Mouse (Mus musculus) thymus, postnatal 4 days (tissue): ENCODE measurements around the gene Asap2.
A peak's percentile ranks its signal among the peaks of the same experiment; 100 is the strongest.

Experiments
- DNase-seq: peaks from one replicate; pipeline ENCODE4 v3.0.0; 2021

Asap2 gene

DNA sequence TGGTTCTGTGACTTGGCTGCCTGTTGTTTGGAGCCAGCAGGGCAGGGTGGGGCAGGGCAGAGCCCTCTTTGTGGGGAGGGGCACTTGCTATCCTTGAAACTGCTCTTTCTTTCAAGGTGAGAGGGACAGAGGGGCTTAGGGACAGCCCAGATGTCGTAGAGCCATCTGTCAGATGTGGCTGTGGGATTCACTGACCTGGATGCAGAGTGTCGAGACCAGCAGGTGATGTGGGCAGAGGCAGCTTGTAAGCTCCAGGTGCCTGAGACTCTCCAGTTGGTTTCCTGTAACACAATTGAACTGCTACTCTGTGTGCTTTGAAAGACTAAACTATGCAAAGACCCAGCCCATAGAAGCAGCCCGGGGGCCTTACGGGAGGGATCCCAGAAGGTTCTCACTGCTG, 177.5 kb downstream of the Asap2 start:
- DNase-seq = peak; percentile 52

- peak; percentile 22 for DNase-seq
Measured at GRCm38 (mm10) chr12:21168149-21168548, 177.9 kb downstream of the Asap2 start.

DNA sequence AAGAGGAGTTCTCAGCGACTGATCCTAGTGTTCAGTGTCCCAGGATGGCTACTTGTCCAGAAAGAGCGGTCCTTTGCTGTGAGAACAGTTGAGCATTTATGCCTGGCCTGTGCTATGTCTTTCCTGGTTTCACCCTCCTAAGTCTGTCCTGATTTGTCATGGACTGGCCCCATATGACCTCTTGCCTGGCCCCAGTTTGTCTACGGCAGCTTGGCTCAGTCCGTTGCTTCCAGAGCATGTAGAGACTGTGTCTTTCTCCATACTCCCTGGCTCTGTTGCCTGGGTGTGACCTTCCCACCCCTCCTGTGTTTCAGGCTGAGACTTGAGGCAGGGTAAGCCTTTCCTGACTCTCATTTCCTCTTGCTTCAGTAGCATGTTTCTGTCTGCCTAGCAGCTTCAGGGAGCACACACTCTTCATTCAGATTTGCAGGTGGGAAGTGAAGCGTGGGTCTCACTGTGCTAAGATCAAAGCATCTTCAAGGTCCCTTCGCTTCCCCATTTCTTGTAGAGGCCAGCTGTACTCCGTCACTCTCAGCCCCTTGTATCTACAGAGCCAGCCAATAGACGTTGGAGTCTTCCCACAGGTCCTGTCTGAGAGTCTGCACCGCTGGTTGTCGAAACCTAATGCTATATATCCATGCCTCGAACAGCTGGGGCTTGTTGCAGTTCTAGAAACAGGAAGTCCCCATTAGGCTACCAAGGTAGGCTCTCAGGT, 181.7 kb downstream of the Asap2 start:
- DNase-seq = peak; percentile 45

GRCm38 (mm10) chr12:21173847-21174412, 183.7 kb downstream of the Asap2 start:
- no peak for DNase-seq

DNA sequence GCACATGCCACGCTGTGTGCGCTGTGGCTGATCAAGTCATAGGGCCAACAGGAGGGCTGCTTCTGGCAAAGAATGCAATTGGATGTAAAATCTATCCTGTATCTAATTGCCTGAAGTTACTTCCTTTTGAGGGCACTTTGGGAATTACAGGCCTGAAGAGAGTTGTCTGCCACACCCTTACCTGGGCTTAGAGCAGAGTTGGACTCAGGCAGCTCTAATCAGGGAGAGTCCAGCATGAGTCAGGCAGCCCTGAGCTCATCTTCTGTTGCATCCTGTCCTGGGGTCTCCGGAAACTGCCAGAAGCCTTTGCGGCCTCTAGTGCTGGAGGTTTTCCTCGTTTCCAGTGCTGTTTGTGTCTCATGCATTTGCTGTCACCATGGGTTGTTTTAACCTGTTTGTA, 186.1 kb downstream of the Asap2 start:
- no peak for DNase-seq

- DNase-seq = no peak
Measured at GRCm38 (mm10) chr12:21177123-21177698, 187.0 kb downstream of the Asap2 start.

- no peak for DNase-seq
Measured at GRCm38 (mm10) chr12:21180091-21180490, 189.8 kb downstream of the Asap2 start.

DNA sequence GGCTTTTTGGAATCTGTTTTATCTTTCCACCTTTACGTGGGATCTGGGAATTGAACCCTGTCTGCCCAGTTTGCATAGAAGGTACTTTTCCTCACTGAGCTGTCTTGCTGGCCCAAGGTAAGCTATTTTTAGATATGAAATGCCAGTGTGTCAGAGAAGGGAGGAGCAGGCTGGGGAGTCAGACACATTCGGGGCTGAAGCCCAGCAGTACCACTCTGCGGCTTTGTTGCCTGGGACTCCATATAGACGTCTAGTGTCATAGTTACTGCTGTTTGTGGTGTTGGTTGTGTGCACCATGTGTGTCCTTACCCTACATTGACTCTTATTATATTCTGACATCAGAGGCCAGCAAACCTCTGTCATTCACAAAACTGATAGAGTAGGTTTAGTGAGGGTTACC, 192.5 kb downstream of the Asap2 start:
- no peak for DNase-seq

DNA sequence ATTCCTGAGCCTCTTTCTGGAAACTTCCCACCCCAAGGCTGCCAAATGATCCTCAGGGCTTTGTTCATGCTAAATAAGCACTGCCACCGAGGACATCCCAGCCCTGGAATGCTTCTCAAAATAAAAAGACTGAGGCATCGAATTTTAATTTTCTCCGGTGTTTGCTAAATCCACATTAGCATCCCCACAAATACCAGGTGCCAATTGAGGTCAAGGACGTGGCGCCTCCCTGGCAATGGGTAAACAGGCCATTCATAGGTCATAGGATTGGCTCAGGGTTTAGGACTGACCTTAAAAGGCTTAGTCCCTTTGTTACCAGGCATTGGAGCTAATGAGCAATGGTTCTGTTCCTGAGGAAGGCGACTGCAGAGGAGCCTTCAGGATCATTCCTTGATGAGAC, 193.1 kb downstream of the Asap2 start:
- no peak for DNase-seq

DNA sequence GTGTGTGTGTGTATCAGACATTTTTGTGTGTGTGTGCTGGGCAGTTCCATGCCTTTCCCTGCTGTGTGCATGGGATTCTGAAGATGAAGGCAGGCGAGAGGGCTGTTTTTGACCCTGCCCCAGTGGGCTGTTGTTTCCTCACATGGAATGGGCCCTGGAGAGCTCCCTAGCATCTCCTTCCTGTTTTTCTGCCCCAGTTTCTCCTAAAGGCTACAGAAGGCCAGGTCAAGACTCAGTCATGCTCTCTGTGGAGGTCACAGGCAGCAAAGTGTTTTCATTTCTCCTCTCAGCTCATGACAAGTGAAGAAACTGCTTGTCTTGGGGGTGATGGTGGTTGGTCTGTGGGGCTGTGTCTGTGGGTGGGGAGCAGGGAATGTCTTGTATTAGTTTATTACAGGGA, 195.9 kb downstream of the Asap2 start:
- no peak for DNase-seq

GRCm38 (mm10) chr12:21188880-21189279, 198.6 kb downstream of the Asap2 start:
- no peak for DNase-seq

DNA sequence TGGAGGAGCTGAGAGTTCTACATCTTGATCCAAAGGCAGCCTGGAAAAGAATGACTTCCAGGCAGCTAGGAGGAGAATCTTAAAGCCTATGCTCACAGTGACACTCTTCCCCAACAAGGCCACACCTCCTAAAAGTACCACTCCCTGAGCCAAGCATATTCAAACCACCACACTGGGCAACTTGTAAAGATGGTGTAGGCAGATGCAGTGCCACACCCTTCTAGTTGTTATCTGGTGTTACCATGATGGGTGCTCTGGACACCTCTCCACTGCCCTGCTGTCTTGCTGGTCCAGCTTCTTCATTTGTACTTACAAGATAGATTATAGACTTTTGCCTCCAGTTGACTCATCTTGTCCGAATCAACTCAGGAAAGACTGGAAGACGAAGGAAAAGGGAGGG, 201.3 kb downstream of the Asap2 start:
- no peak for DNase-seq

- DNase-seq = no peak
Measured at GRCm38 (mm10) chr12:21195497-21195896, 205.2 kb downstream of the Asap2 start.

- DNase-seq = no peak
Measured at GRCm38 (mm10) chr12:21196420-21196819, 206.2 kb downstream of the Asap2 start.

- DNase-seq = no peak
Measured at GRCm38 (mm10) chr12:21200613-21201012, 210.4 kb downstream of the Asap2 start.

- no peak for DNase-seq
Measured at GRCm38 (mm10) chr12:21201485-21202269, 211.4 kb downstream of the Asap2 start.

DNA sequence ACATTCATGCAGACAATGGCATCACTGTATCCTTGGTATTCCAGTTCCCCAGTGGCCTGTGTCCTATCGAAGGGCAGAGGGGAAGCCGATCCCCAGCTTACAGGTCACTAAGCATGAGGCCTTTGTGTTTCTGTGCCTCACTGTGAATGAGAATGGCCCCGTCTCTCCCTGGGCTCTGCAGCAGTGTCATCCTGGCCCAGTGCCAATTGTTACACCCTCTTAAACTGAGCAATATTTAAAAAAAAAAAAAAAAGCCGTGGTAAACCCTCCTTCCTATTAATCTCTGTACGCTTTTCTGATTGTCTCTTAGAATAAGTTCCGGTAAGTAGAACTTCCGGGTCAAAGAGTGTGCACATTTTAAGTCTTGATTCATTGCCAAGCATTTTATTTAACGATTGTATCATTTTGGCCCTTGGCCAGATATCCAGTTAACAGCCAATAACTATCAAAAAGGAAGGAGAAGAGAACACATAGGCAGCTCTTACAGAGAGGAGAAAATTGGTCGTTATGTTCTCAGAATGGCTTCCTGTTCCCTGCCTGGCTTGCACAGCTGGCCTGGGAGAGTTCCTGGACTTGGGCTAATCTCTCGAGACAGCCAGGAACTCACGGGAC, 214.5 kb downstream of the Asap2 start:
- no peak for DNase-seq

- no peak for DNase-seq
Measured at GRCm38 (mm10) chr12:21205799-21206198, 215.5 kb downstream of the Asap2 start.

DNA sequence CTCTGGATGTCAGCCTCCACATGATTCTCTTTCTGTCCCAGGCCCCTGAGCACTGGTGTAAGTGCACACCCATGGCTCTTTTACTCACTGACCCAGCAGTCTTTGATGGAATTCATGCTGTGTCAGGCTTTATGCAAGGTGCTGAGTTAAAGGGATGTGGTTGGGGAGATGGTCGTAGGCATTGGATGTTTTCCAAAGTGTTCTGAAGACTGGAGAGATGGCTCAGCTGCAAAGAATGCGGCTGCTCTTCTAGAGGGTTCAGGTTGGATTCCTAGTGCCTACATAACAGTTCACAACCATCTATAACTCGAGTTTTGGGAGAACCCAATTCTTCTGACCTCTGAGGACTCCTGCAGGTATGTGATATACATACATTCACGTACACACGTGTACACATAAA, 217.2 kb downstream of the Asap2 start:
- DNase-seq = no peak

DNA sequence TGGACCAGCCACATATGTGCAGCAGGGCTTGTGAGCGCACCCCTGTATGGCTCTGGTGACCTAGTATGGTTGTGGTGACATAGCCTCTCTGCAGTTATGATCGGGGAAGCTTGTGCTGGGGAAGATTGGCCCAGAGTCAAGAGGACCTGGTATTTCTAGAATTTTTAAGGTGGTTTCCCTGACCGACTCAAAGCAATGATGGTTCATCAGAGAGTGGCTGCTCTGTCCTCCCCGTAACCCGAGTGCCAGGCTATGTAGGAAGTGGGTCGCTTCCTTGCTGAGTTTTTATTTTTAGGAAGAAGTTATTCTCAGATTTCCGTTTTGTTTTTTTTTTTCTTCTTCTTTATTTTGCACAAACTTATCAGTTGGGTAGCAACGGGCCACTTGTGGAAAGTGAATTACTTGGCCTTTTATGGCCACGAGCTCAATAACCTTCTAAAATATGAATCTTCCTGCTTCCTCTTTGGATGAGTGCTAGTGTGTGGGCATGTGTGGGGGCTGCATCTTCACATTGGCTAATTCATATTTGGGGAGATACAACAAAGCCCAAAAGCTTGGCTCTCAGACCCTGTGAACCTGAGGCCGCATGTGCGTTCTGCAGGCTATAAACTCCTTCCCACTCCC, 218.0 kb downstream of the Asap2 start:
- no peak for DNase-seq

DNA sequence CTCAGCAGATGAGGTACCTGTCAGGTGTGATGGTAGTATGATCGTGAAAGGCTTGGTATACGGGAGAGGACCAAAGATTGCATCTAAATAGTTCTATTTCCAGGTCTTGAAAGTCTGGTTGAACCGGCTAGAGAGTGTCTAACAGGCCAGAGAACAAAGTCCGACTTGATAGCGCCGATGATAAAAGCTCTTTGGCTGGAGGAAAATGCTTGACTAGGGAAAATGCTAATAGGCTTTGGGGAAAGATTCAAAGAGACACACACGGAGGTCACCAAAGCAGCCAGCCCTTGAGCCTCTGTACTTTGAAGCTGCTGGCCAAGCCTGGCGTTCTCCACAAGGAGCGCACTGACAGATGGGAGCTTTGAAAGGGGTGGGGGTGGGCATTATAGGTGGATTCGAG, 219.0 kb downstream of the Asap2 start:
- no peak for DNase-seq

DNA sequence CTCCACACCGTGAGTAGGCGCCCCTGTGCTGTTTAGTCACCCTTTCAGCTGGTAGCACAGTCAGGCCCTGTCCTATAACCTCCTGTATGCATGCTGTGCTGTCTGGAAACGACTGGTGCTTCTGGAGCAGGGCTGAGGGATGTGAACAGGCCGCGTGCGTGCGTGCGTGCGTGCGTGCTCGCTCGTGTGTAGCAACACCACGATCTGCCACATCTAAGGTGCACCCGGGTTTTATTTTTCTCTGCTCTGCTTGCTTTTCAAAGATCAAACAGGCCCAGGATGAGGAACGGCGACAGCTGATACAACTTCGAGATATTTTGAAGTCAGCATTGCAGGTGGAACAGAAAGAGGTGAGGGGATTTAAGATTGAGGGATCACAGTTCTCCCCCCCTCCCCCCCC, 222.6 kb downstream of the Asap2 start:
- peak; percentile 53 for DNase-seq
